Comparison of ENCODE assay signal across 13 mouse cellular contexts in genomic region chr14:108805394-108805982, GRCm38 (mm10).
A peak's percentile ranks its signal among the peaks of the same experiment; 100 is the strongest.
DNase-seq lines count a peak whose midpoint lies in the region.
"Had no signal": no experiment of that assay in that cellular context is flagged by ENCODE, and none has a peak within 500 bp of the region (broad histone marks: within the 10 kb centered on the region; RNA-seq: fewer than 3 reads in every experiment).

No protein-coding gene starts in this region.

- intact Hi-C loops in left cerebral cortex, postnatal 4 days (cut with DNase I) = no loop called here
- intact Hi-C loops in left cerebral cortex, postnatal 10 days (cut with DNase I) = loop anchor here (5.0 kb wide), 1 partner anchor 107 kb away; the partner anchor contains the start of gene Slitrk1

- DNase-seq in left cerebral cortex, adult 11 months (ENCODE audit: low spot score) = peak; percentile 16
- no peak for DNase-seq in left cerebral cortex, postnatal 4 days
- peak; percentile 24 to 44 for DNase-seq in frontal cortex, postnatal 10 days (ENCODE audit: low spot score in 2 of 2)
- peak; percentile 57 to 60 for DNase-seq in left cerebral cortex, postnatal 10 days (ENCODE audit: extremely low spot score in 1 of 2, low spot score in 2 of 2)
- DNase-seq in telencephalon, adult 2 months (ENCODE audit: low read depth, low spot score) = peak; percentile 60
- DNase-seq in thymus, postnatal 36 days = no peak
- no peak for DNase-seq in lung, postnatal 36 days
- DNase-seq: adrenal gland, adult 2 months; cerebellum, adult 8-10 months; embryo, embryonic 11 days; gastrocnemius, postnatal 25 days; kidney, adult 8-10 months; thymus, adult 18-20 months had no signal

Comparison
In these comparisons a context has a peak if more than half of its experiments do, and no peak if none do; other contexts are left out.
1. DNase-seq: peak in left cerebral cortex, adult 11 months (single experiment), frontal cortex, postnatal 10 days (2 of 2), left cerebral cortex, postnatal 10 days (2 of 2) and telencephalon, adult 2 months (single experiment); none in left cerebral cortex, postnatal 4 days (single experiment), thymus, postnatal 36 days (0 of 2) and lung, postnatal 36 days (single experiment).